Mouse (Mus musculus) heart, adult 2 months (tissue): Measurements from ENCODE around the gene Tsen2.

Source experiments
- CTCF ChIP-seq: fragments of 200-600 bp; IDR thresholded peaks from 2 replicates; pipeline ENCODE4 v1.8.1; 2022; ENCODE audit warnings: antibody characterized with exemption, mild to moderate bottlenecking, moderate library complexity
- EP300 ChIP-seq: fragments of 200-500 bp; IDR thresholded peaks from 2 replicates; pipeline ENCODE4 v1.6.1; 2011; ENCODE audit warnings: low read depth, low read length, control low read depth; ENCODE audit not compliant: insufficient read depth
- POLR2A ChIP-seq: fragments of 200-500 bp; IDR thresholded peaks from 2 replicates; pipeline ENCODE4 v1.6.1; 2011; ENCODE audit warnings: mild to moderate bottlenecking, low read depth, low read length, control low read depth; ENCODE audit not compliant: insufficient read depth

DNA sequence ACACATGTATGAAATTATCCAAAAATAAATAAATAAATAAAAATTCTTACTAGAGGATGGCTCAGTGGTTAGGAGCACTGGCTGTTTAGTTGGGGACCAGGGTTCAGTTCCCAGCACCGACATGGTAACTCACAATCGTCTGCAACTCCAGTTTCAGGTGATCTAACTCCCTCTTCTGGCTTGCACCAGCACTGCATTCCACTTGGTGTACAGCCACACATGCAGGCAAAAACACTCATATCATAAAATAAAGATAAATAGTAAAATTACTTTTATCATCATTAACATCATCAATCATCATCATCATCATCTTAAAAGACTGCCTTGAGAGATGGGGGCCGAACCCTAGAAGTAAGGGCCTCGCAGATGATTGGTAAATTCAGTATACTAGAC lies 56.9 kb downstream of the Tsen2 start:
- TF ChIP-seq CTCF (peak; percentile 35), POLR2A (no peak), EP300 (no peak)
